Mouse (Mus musculus) neural tube, embryonic 10.5 days (tissue): ENCODE measurements around the gene Chd1l.

Experiments used
- DNase-seq: peaks from one replicate; pipeline ENCODE4 v3.0.0-alpha.2; 2017; ENCODE audit warnings: low spot score; ENCODE audit errors: extremely low spot score

Chd1l gene

GRCm38 (mm10) chr3:97535660-97536059, 74.3 kb downstream of the Chd1l start:
- DNase-seq: no peak

GRCm38 (mm10) chr3:97525458-97525857, 84.5 kb downstream of the Chd1l start:
- no peak for DNase-seq

GRCm38 (mm10) chr3:97524835-97525234, 85.2 kb downstream of the Chd1l start:
- DNase-seq: peak; percentile 21

GRCm38 (mm10) chr3:97521946-97522731, 87.9 kb downstream of the Chd1l start:
- DNase-seq: no peak

- DNase-seq: no peak
Observed at GRCm38 (mm10) chr3:97519883-97520282, 90.1 kb downstream of the Chd1l start.

- DNase-seq: no peak
Observed at GRCm38 (mm10) chr3:97512296-97512695, 97.7 kb downstream of the Chd1l start.
